Mouse (Mus musculus) heart, embryonic 15.5 days (tissue): ENCODE results near the gene Crybg1. TPM values are rescaled to one million over a fixed set of nuclear protein-coding genes. Genes with fewer than 3 reads are reported as not detected.

Experiments
- ATAC-seq: fragments of 200-750 bp; cut with Nextera tagmentation; replicated peaks from 2 replicates; pipeline ENCODE4 v1.8.0; 2017; ENCODE audit warnings: low read depth, moderate TSS enrichment; ENCODE audit not compliant: insufficient number of reproducible peaks, insufficient read depth, low FRiP score
- H3K27ac ChIP-seq: fragments of 300-500 bp; sonication (generic); 2 replicates; pipeline ENCODE4 v1.5.1; 2015; ENCODE audit warnings: mild to moderate bottlenecking, inconsistent platforms
- H3K27me3 ChIP-seq: fragments of 300-500 bp; sonication (generic); 2 replicates; pipeline ENCODE4 v1.6.1; 2015; ENCODE audit warnings: inconsistent platforms
- H3K36me3 ChIP-seq: fragments of 300-500 bp; sonication (generic); 2 replicates; pipeline ENCODE4 v1.6.1; 2015; ENCODE audit warnings: mild to moderate bottlenecking, inconsistent platforms
- H3K4me1 ChIP-seq: fragments of 300-500 bp; sonication (generic); replicated peaks from 2 replicates; pipeline ENCODE4 v1.6.1; 2015; ENCODE audit warnings: inconsistent platforms
- H3K4me2 ChIP-seq: fragments of 300-500 bp; sonication (generic); 2 replicates; pipeline ENCODE4 v1.6.1; 2015; ENCODE audit warnings: inconsistent platforms, mild to moderate bottlenecking, moderate library complexity
- H3K4me3 ChIP-seq: fragments of 300-500 bp; sonication (generic); 2 replicates; pipeline ENCODE4 v1.5.1; 2015; ENCODE audit warnings: mild to moderate bottlenecking, inconsistent platforms
- H3K9ac ChIP-seq: fragments of 300-500 bp; sonication (generic); 2 replicates; pipeline ENCODE4 v1.6.1; 2015; ENCODE audit warnings: mild to moderate bottlenecking, inconsistent platforms
- H3K9me3 ChIP-seq: fragments of 300-500 bp; sonication (generic); replicated peaks from 2 replicates; pipeline ENCODE4 v1.6.1; 2016; ENCODE audit warnings: inconsistent platforms
- WGBS: fragments of 180-500 bp; shearing (Covaris S2); methylation state at CpG from one replicate; pipeline ENCODE4 v1.1.7; 2015; ENCODE audit warnings: mixed read lengths; 5-methylcytosine and 5-hydroxymethylcytosine counted together
- polyA plus RNA-seq: library from polyadenylated mRNA; unstranded; fragments of >200 nt; fragmentation: Nextera tagmentation; extraction: Ambion mirVana; gene quantifications from 2 replicates; pipeline ENCODE4 v1.2.1, GENCODE M21; 2015

Gene Crybg1
- polyA plus RNA-seq, 1 experiment from 2014 or later, result 0.13 TPM

- no peak overlapping the region for H3K4me2 ChIP-seq
- H3K4me3 ChIP-seq, result no peak overlapping the region
- H3K27ac ChIP-seq, result no peak overlapping the region
- no peak overlapping the region for H3K9ac ChIP-seq
- H3K9me3 ChIP-seq, result no peaks in the 10 kb centered on the region
- no peaks in the 10 kb centered on the region for H3K4me1 ChIP-seq
- WGBS, result 79% methylated on average over 12 of the region's 12 CpGs
- no peak for ATAC-seq
- no peaks in the 10 kb centered on the region for H3K36me3 ChIP-seq
- no peaks in the 10 kb centered on the region for H3K27me3 ChIP-seq
Observed at GRCm38 (mm10) chr10:43910032-43910872, 238.4 kb downstream of the Crybg1 start.

- no peak overlapping the region for H3K4me2 ChIP-seq
- no peaks in the 10 kb centered on the region for H3K9me3 ChIP-seq
- H3K4me1 ChIP-seq, result peaks cover 6% of the 10 kb centered on the region
- no peaks in the 10 kb centered on the region for H3K36me3 ChIP-seq
- H3K9ac ChIP-seq, result no peak overlapping the region
- 94% methylated on average over 1 of the region's 1 CpGs for WGBS
- H3K27me3 ChIP-seq, result no peaks in the 10 kb centered on the region
- no peak for ATAC-seq
- H3K4me3 ChIP-seq, result no peak overlapping the region
- H3K27ac ChIP-seq, result no peak overlapping the region
Observed at GRCm38 (mm10) chr10:43904569-43904968, 244.1 kb downstream of the Crybg1 start.

GRCm38 (mm10) chr10:43901578-43902194 lies 247.0 kb downstream of the Crybg1 start, which contains the start of the genes Qrsl1 and Rtn4ip1:
Qrsl1 (minus strand) TSS chr10:43901745.
Rtn4ip1 (plus strand) TSS chr10:43901807.
- ATAC-seq, result peak; percentile 97
- peak within 1 kb of the TSS; percentile 77 for H3K4me3 ChIP-seq
- no peaks in the 10 kb centered on the region for H3K9me3 ChIP-seq
- H3K4me1 ChIP-seq, result peaks cover 6% of the 10 kb centered on the region
- under 1% methylated on average over 40 of the region's 40 CpGs for WGBS
- H3K4me2 ChIP-seq, result peak within 1 kb of the TSS; percentile 63
- no peaks in the 10 kb centered on the region for H3K36me3 ChIP-seq
- no peaks in the 10 kb centered on the region for H3K27me3 ChIP-seq
- peak within 1 kb of the TSS; percentile 73 for H3K9ac ChIP-seq
- peak within 1 kb of the TSS; percentile 84 for H3K27ac ChIP-seq

- H3K27ac ChIP-seq, result peak overlapping the region; percentile 84
- 6% methylated on average over 30 of the region's 30 CpGs for WGBS
- peak overlapping the region; percentile 77 for H3K4me3 ChIP-seq
- peak overlapping the region; percentile 73 for H3K9ac ChIP-seq
- no peaks in the 10 kb centered on the region for H3K27me3 ChIP-seq
- no peaks in the 10 kb centered on the region for H3K36me3 ChIP-seq
- H3K9me3 ChIP-seq, result no peaks in the 10 kb centered on the region
- ATAC-seq, result peak; percentile 31; the same call in 1 of the 2 replicates
- H3K4me2 ChIP-seq, result peak overlapping the region; percentile 63
- peaks cover 6% of the 10 kb centered on the region for H3K4me1 ChIP-seq
Observed at GRCm38 (mm10) chr10:43900883-43901570, 247.6 kb downstream of the Crybg1 start.

Other genes with a start within 250 kb of the Crybg1 start
- gene Qrsl1, start 247.1 kb downstream of the Crybg1 start, polyA plus RNA-seq, result 26.5 and 27.3 TPM in 2 replicates
- gene Rtn4ip1, start 247.0 kb downstream of the Crybg1 start, polyA plus RNA-seq, result 30.9 and 32.3 TPM in 2 replicates
- gene Atg5, start 119.5 kb upstream of the Crybg1 start, polyA plus RNA-seq, result 23.5 and 30.2 TPM in 2 replicates